Mouse (Mus musculus) midbrain, embryonic 15.5 days (tissue): ENCODE measurements around the gene Hoxc9. TPM values are rescaled to one million over a fixed set of nuclear protein-coding genes. Genes with fewer than 3 reads are reported as not detected.

Experiments
- ATAC-seq: fragments of 200-750 bp; cut with Nextera tagmentation; replicated peaks from 2 replicates; pipeline ENCODE4 v1.8.0; 2017; ENCODE audit warnings: moderate TSS enrichment
- H3K27ac ChIP-seq: fragments of 300-500 bp; sonication (generic); 2 replicates; pipeline ENCODE4 v1.5.1; 2015; ENCODE audit warnings: mild to moderate bottlenecking, inconsistent platforms
- H3K27me3 ChIP-seq: fragments of 300-500 bp; sonication (generic); replicated peaks from 2 replicates; pipeline ENCODE4 v1.6.1; 2015; ENCODE audit warnings: inconsistent platforms
- H3K36me3 ChIP-seq: fragments of 300-500 bp; sonication (generic); replicated peaks from 2 replicates; pipeline ENCODE4 v1.6.1; 2015; ENCODE audit warnings: inconsistent platforms
- H3K4me1 ChIP-seq: fragments of 300-500 bp; sonication (generic); 2 replicates; pipeline ENCODE4 v1.6.1; 2015; ENCODE audit warnings: inconsistent platforms
- H3K4me2 ChIP-seq: fragments of 300-500 bp; sonication (generic); 2 replicates; pipeline ENCODE4 v1.6.1; 2015; ENCODE audit warnings: inconsistent platforms, mild to moderate bottlenecking, moderate library complexity
- H3K4me3 ChIP-seq: fragments of 300-500 bp; sonication (generic); 2 replicates; pipeline ENCODE4 v1.5.1; 2015; ENCODE audit warnings: mild to moderate bottlenecking, inconsistent platforms
- H3K9ac ChIP-seq: fragments of 300-500 bp; sonication (generic); 2 replicates; pipeline ENCODE4 v1.6.1; 2015; ENCODE audit warnings: mild to moderate bottlenecking, inconsistent platforms
- H3K9me3 ChIP-seq: fragments of 300-500 bp; sonication (generic); 2 replicates; pipeline ENCODE4 v1.6.1; 2016; ENCODE audit warnings: inconsistent platforms
- WGBS: fragments of 180-500 bp; shearing (Covaris S2); methylation state at CpG from one replicate; pipeline ENCODE4 v1.1.7; 2015; ENCODE audit warnings: mixed read lengths; 5-methylcytosine and 5-hydroxymethylcytosine counted together
- polyA plus RNA-seq: library from polyadenylated mRNA; unstranded; fragments of >200 nt; fragmentation: Nextera tagmentation; extraction: Ambion mirVana; gene quantifications from 2 replicates; pipeline ENCODE4 v1.2.1, GENCODE M21; 2015

Hoxc9 gene
- polyA plus RNA-seq, 1 experiment from 2014 or later = not detected

GRCm38 (mm10) chr15:102983716-102984115, 7.5 kb downstream of the Hoxc9 start:
- no peak for ATAC-seq
- Histone ChIP-seq H3K27ac (no peak overlapping the region), H3K4me3 (no peak overlapping the region), H3K9me3 (no peaks in the 10 kb centered on the region), H3K36me3 (no peaks in the 10 kb centered on the region), H3K27me3 (peaks cover 95% of the 10 kb centered on the region), H3K4me1 (peaks cover 10% of the 10 kb centered on the region), H3K9ac (no peak overlapping the region), H3K4me2 (no peak overlapping the region)
- 2% methylated on average over 12 of the region's 12 CpGs for WGBS

GRCm38 (mm10) chr15:102984521-102984920, 8.3 kb downstream of the Hoxc9 start:
- under 1% methylated on average over 10 of the region's 10 CpGs for WGBS
- Histone ChIP-seq H3K27me3 (peaks cover 95% of the 10 kb centered on the region), H3K4me3 (no peak overlapping the region), H3K36me3 (no peaks in the 10 kb centered on the region), H3K4me1 (peaks cover 10% of the 10 kb centered on the region), H3K9me3 (no peaks in the 10 kb centered on the region), H3K4me2 (no peak overlapping the region), H3K9ac (no peak overlapping the region), H3K27ac (no peak overlapping the region)
- ATAC-seq = no peak

GRCm38 (mm10) chr15:102984925-102985324, 8.7 kb downstream of the Hoxc9 start:
- H3K27me3 ChIP-seq = peaks cover 95% of the 10 kb centered on the region
- no peak overlapping the region for H3K4me2 ChIP-seq
- no peak overlapping the region for H3K9ac ChIP-seq
- H3K9me3 ChIP-seq = no peaks in the 10 kb centered on the region
- peaks cover 10% of the 10 kb centered on the region for H3K4me1 ChIP-seq
- WGBS = 5% methylated on average over 3 of the region's 3 CpGs
- ATAC-seq = no peak
- H3K36me3 ChIP-seq = no peaks in the 10 kb centered on the region
- no peak overlapping the region for H3K4me3 ChIP-seq
- no peak overlapping the region for H3K27ac ChIP-seq

GRCm38 (mm10) chr15:102987124-102987833, 11.0 kb downstream of the Hoxc9 start:
- peaks cover 94% of the 10 kb centered on the region for H3K27me3 ChIP-seq
- no peak overlapping the region for H3K4me3 ChIP-seq
- no peak overlapping the region for H3K27ac ChIP-seq
- 2% methylated on average over 21 of the region's 21 CpGs for WGBS
- no peak overlapping the region for H3K4me2 ChIP-seq
- ATAC-seq = no peak
- peaks cover 4% of the 10 kb centered on the region; the same call in 1 of the 2 replicates for H3K4me1 ChIP-seq
- no peaks in the 10 kb centered on the region for H3K36me3 ChIP-seq
- H3K9me3 ChIP-seq = no peaks in the 10 kb centered on the region
- no peak overlapping the region for H3K9ac ChIP-seq

GRCm38 (mm10) chr15:102988078-102988477, 11.8 kb downstream of the Hoxc9 start:
- Histone ChIP-seq H3K9ac (no peak overlapping the region), H3K27ac (no peak overlapping the region), H3K4me3 (no peak overlapping the region), H3K4me2 (no peak overlapping the region), H3K9me3 (no peaks in the 10 kb centered on the region), H3K36me3 (no peaks in the 10 kb centered on the region), H3K27me3 (peaks cover 95% of the 10 kb centered on the region), H3K4me1 (peaks cover 4% of the 10 kb centered on the region; the same call in 1 of the 2 replicates)
- 10% methylated on average over 5 of the region's 5 CpGs for WGBS
- no peak for ATAC-seq

GRCm38 (mm10) chr15:102990461-102991397, 14.5 kb downstream of the Hoxc9 start, which contains the start of gene Hoxc8:
Gene Hoxc8, plus strand, starts transcription at chr15:102990607.
- Histone ChIP-seq H3K4me2 (no peak within 1 kb of the TSS), H3K4me3 (0 out of 2 replicates have a peak within 1 kb of the TSS, but pooled peaks have one; percentile 8), H3K27me3 (peaks cover 95% of the 10 kb centered on the region), H3K27ac (no peak within 1 kb of the TSS), H3K4me1 (peaks cover 4% of the 10 kb centered on the region; the same call in 1 of the 2 replicates), H3K9ac (no peak within 1 kb of the TSS), H3K36me3 (no peaks in the 10 kb centered on the region), H3K9me3 (no peaks in the 10 kb centered on the region)
- WGBS = under 1% methylated on average over 66 of the region's 69 CpGs
- no peak for ATAC-seq

- Histone ChIP-seq H3K4me1 (peaks cover 4% of the 10 kb centered on the region; the same call in 1 of the 2 replicates), H3K4me2 (no peak overlapping the region), H3K36me3 (no peaks in the 10 kb centered on the region), H3K4me3 (no peak overlapping the region), H3K27ac (no peak overlapping the region), H3K9me3 (no peaks in the 10 kb centered on the region), H3K27me3 (peaks cover 92% of the 10 kb centered on the region), H3K9ac (no peak overlapping the region)
- 2% methylated on average over 7 of the region's 7 CpGs for WGBS
- ATAC-seq = no peak
Measured at GRCm38 (mm10) chr15:102991782-102992181, 15.5 kb downstream of the Hoxc9 start.

GRCm38 (mm10) chr15:102992206-102992605, 16.0 kb downstream of the Hoxc9 start:
- Histone ChIP-seq H3K27ac (no peak overlapping the region), H3K4me1 (peaks cover 4% of the 10 kb centered on the region; the same call in 1 of the 2 replicates), H3K9ac (no peak overlapping the region), H3K36me3 (no peaks in the 10 kb centered on the region), H3K9me3 (no peaks in the 10 kb centered on the region), H3K4me3 (no peak overlapping the region), H3K4me2 (no peak overlapping the region), H3K27me3 (peaks cover 91% of the 10 kb centered on the region)
- no peak for ATAC-seq
- WGBS = under 1% methylated on average over 11 of the region's 11 CpGs

GRCm38 (mm10) chr15:102992863-102993262, 16.6 kb downstream of the Hoxc9 start:
- Histone ChIP-seq H3K27me3 (peaks cover 91% of the 10 kb centered on the region), H3K4me2 (no peak overlapping the region), H3K9ac (no peak overlapping the region), H3K27ac (no peak overlapping the region), H3K36me3 (no peaks in the 10 kb centered on the region), H3K4me1 (peaks cover 4% of the 10 kb centered on the region; the same call in 1 of the 2 replicates), H3K9me3 (no peaks in the 10 kb centered on the region), H3K4me3 (no peak overlapping the region)
- 0% methylated on average over 3 of the region's 3 CpGs for WGBS
- no peak for ATAC-seq

- ATAC-seq = no peak
- Histone ChIP-seq H3K36me3 (no peaks in the 10 kb centered on the region), H3K4me1 (peaks cover 11% of the 10 kb centered on the region), H3K9ac (no peak overlapping the region), H3K9me3 (no peaks in the 10 kb centered on the region), H3K4me3 (no peak overlapping the region), H3K27ac (no peak overlapping the region), H3K4me2 (no peak overlapping the region), H3K27me3 (peaks cover 93% of the 10 kb centered on the region)
- WGBS = under 1% methylated on average over 9 of the region's 9 CpGs
Measured at GRCm38 (mm10) chr15:102996548-102996947, 20.3 kb downstream of the Hoxc9 start.

- Histone ChIP-seq H3K9me3 (no peaks in the 10 kb centered on the region), H3K27ac (no peak overlapping the region), H3K9ac (no peak overlapping the region), H3K4me1 (peaks cover 11% of the 10 kb centered on the region), H3K4me2 (no peak overlapping the region), H3K4me3 (no peak overlapping the region), H3K27me3 (peaks cover 93% of the 10 kb centered on the region), H3K36me3 (no peaks in the 10 kb centered on the region)
- no peak for ATAC-seq
- WGBS = 0% methylated on average over 3 of the region's 3 CpGs
Measured at GRCm38 (mm10) chr15:102997431-102997830, 21.2 kb downstream of the Hoxc9 start.

GRCm38 (mm10) chr15:102997939-102998355, 21.7 kb downstream of the Hoxc9 start, which contains the start of gene Hoxc6:
Gene Hoxc6, plus strand, starts transcription at chr15:102998257.
- peaks cover 93% of the 10 kb centered on the region for H3K27me3 ChIP-seq
- peak within 1 kb of the TSS; percentile 50 for H3K4me2 ChIP-seq
- no peak within 1 kb of the TSS for H3K9ac ChIP-seq
- H3K36me3 ChIP-seq = no peaks in the 10 kb centered on the region
- under 1% methylated on average over 19 of the region's 19 CpGs for WGBS
- H3K4me3 ChIP-seq = peak within 1 kb of the TSS; percentile 33
- no peak for ATAC-seq
- H3K4me1 ChIP-seq = peaks cover 11% of the 10 kb centered on the region
- no peaks in the 10 kb centered on the region for H3K9me3 ChIP-seq
- no peak within 1 kb of the TSS for H3K27ac ChIP-seq
